Mouse (Mus musculus): Measurements from ENCODE around the gene Vmn1r230.

The Vmn1r230 gene

DNA sequence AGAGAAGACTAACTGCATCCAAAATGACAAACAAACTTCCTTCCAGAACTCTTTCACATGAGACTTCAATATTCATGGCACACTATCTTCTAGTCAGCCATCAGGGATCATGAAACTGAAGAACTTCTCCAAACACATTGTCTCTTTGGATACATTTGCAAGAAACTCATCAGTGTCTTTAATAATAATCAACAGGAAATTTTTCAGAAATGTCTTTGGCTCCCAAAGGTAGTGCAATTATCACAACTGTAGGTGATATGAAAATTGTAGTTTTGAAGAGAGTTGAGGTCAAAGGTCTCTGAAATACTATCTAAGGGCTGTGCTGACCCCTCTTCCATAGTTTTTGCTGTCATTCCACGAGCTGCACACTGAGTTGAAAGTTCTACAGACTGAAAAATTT is at the start of gene Vmn1r230:
Vmn1r230 (plus strand) TSS at position 301 of the 400 bp plus-strand sequence.
- DNase-seq (ENCODE audit: extremely low spot score, low spot score) = no peak

DNA sequence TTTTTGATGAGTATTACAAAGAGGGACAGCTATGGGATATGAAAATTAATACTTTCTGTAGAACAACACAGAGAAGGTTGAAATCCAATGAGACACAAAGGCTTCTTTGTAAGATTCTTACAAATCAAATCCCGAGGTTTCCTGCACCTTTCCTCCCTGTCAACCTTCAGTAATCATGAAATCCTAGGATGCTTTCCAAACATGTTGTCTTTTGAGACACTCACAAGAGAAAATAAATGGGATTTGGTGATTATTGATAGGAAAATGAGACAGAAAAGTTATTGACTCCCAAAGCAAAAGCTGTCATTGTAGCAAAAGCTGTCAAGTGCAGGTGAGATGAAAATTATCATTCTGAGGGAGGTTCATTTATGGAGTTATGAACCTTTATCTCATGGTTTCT is 29.0 kb upstream of the Vmn1r230 start, which contains the start of gene Vmn1r229:
Vmn1r229 (plus strand) TSS at position 301 of the 400 bp plus-strand sequence.
- no peak for DNase-seq (ENCODE audit: extremely low spot score, low spot score)

Data from neural tube, embryonic 10.5 days (tissue).